Mouse (Mus musculus): ENCODE results near the gene Slc11a1. TPM values are rescaled to one million over a fixed set of nuclear protein-coding genes. Genes with fewer than 3 reads are reported as not detected.
"Not testable (repeated sequence)": the region's sequence is repeated elsewhere in the genome, so short reads cannot be mapped to it uniquely, and the experiment has no call there.

Gene Slc11a1
- total and polyA plus RNA-seq, 2 experiments, result 17.5 to 21.4 TPM

- Histone ChIP-seq H3K27me3 (ENCODE audit: control insufficient read depth, insufficient read depth, low read length) (no peaks in the 10 kb centered on the region), H3K79me2 (ENCODE audit: control insufficient read depth, insufficient read depth, low read length) (peaks cover 24% of the 10 kb centered on the region; the same call in 1 of the 2 replicates), H3K4me3 (ENCODE audit: insufficient read depth, low read depth, low read length) (no peak overlapping the region), H3K36me3 (ENCODE audit: control insufficient read depth, insufficient read depth, low read length) (no peaks in the 10 kb centered on the region), H3K9ac (ENCODE audit: low read depth, low read length) (no peak overlapping the region), H3K4me1 (ENCODE audit: control insufficient read depth, insufficient read depth, low read length) (peaks cover 55% of the 10 kb centered on the region), H3K27ac (replicated peaks; ENCODE audit: insufficient read depth, low read depth, low read length) (peak overlapping the region; percentile 69)
- 50% methylated on average over 9 of the region's 9 CpGs for WGBS
- DNase-seq (ENCODE audit: extremely low read depth, low read depth, low spot score), result no peak
- 0 out of 2 replicates have a peak, but pooled peaks have one; percentile 2 for TF ChIP-seq CTCF (IDR thresholded peaks at IDR 0.05; ENCODE audit: low read depth, low read length)
- no peak for TF ChIP-seq POLR2A (IDR thresholded peaks at IDR 0.05; ENCODE audit: extremely low read depth, insufficient read depth, low read length)
Measured at GRCm38 (mm10) chr1:74339917-74340316, 35.1 kb upstream of the Slc11a1 start.

GRCm38 (mm10) chr1:74340361-74340764, 34.6 kb upstream of the Slc11a1 start:
- Histone ChIP-seq H3K9ac (ENCODE audit: low read depth, low read length) (no peak overlapping the region), H3K27ac (replicated peaks; ENCODE audit: insufficient read depth, low read depth, low read length) (peak overlapping the region; percentile 69), H3K4me1 (ENCODE audit: control insufficient read depth, insufficient read depth, low read length) (peaks cover 53% of the 10 kb centered on the region), H3K79me2 (ENCODE audit: control insufficient read depth, insufficient read depth, low read length) (peaks cover 24% of the 10 kb centered on the region; the same call in 1 of the 2 replicates), H3K4me3 (ENCODE audit: insufficient read depth, low read depth, low read length) (no peak overlapping the region), H3K36me3 (ENCODE audit: control insufficient read depth, insufficient read depth, low read length) (no peaks in the 10 kb centered on the region), H3K27me3 (ENCODE audit: control insufficient read depth, insufficient read depth, low read length) (no peaks in the 10 kb centered on the region)
- peak; percentile 98 for DNase-seq (ENCODE audit: extremely low read depth, low read depth, low spot score)
- 21% methylated on average over 6 of the region's 6 CpGs for WGBS
- TF ChIP-seq CTCF (IDR thresholded peaks at IDR 0.05; ENCODE audit: low read depth, low read length) (peak; percentile 8; the same call in 1 of the 2 replicates), POLR2A (IDR thresholded peaks at IDR 0.05; ENCODE audit: extremely low read depth, insufficient read depth, low read length) (no peak)

GRCm38 (mm10) chr1:74340992-74341391, 34.0 kb upstream of the Slc11a1 start:
- not testable (repeated sequence) for H3K4me3 ChIP-seq (ENCODE audit: insufficient read depth, low read depth, low read length); H3K27ac ChIP-seq (replicated peaks; ENCODE audit: insufficient read depth, low read depth, low read length); H3K9ac ChIP-seq (ENCODE audit: low read depth, low read length); H3K36me3 ChIP-seq (ENCODE audit: control insufficient read depth, insufficient read depth, low read length); H3K27me3 ChIP-seq (ENCODE audit: control insufficient read depth, insufficient read depth, low read length); DNase-seq (ENCODE audit: extremely low read depth, low read depth, low spot score)
- Histone ChIP-seq H3K79me2 (ENCODE audit: control insufficient read depth, insufficient read depth, low read length) (peaks cover 24% of the 10 kb centered on the region; the same call in 1 of the 2 replicates), H3K4me1 (ENCODE audit: control insufficient read depth, insufficient read depth, low read length) (peaks cover 54% of the 10 kb centered on the region)
- WGBS, result 97% methylated on average over 4 of the region's 4 CpGs

GRCm38 (mm10) chr1:74341898-74342297, 33.1 kb upstream of the Slc11a1 start:
- 86% methylated on average over 7 of the region's 7 CpGs for WGBS
- peaks cover 49% of the 10 kb centered on the region for H3K4me1 ChIP-seq (ENCODE audit: control insufficient read depth, insufficient read depth, low read length)
- H3K27me3 ChIP-seq (ENCODE audit: control insufficient read depth, insufficient read depth, low read length), result no peaks in the 10 kb centered on the region

GRCm38 (mm10) chr1:74342308-74342707, 32.7 kb upstream of the Slc11a1 start:
- no peaks in the 10 kb centered on the region for H3K36me3 ChIP-seq (ENCODE audit: control insufficient read depth, insufficient read depth, low read length)
- H3K79me2 ChIP-seq (ENCODE audit: control insufficient read depth, insufficient read depth, low read length), result peaks cover 15% of the 10 kb centered on the region; the same call in 1 of the 2 replicates
- no peak overlapping the region for H3K4me3 ChIP-seq (ENCODE audit: insufficient read depth, low read depth, low read length)
- DNase-seq (ENCODE audit: extremely low read depth, low read depth, low spot score), result peak; percentile 33
- no peak for TF ChIP-seq CTCF (IDR thresholded peaks at IDR 0.05; ENCODE audit: low read depth, low read length)
- no peak for TF ChIP-seq POLR2A (IDR thresholded peaks at IDR 0.05; ENCODE audit: extremely low read depth, insufficient read depth, low read length)
- no peaks in the 10 kb centered on the region for H3K27me3 ChIP-seq (ENCODE audit: control insufficient read depth, insufficient read depth, low read length)
- peaks cover 45% of the 10 kb centered on the region for H3K4me1 ChIP-seq (ENCODE audit: control insufficient read depth, insufficient read depth, low read length)
- H3K27ac ChIP-seq (replicated peaks; ENCODE audit: insufficient read depth, low read depth, low read length), result no peak overlapping the region
- 37% methylated on average over 1 of the region's 1 CpGs for WGBS
- H3K9ac ChIP-seq (ENCODE audit: low read depth, low read length), result no peak overlapping the region

More at GRCm38 (mm10) chr1:74341898-74342297, 33.1 kb upstream of the Slc11a1 start:
- Histone ChIP-seq H3K9ac (ENCODE audit: low read depth, low read length) (no peak overlapping the region), H3K79me2 (ENCODE audit: control insufficient read depth, insufficient read depth, low read length) (peaks cover 19% of the 10 kb centered on the region; the same call in 1 of the 2 replicates), H3K27ac (replicated peaks; ENCODE audit: insufficient read depth, low read depth, low read length) (no peak overlapping the region), H3K4me3 (ENCODE audit: insufficient read depth, low read depth, low read length) (no peak overlapping the region), H3K36me3 (ENCODE audit: control insufficient read depth, insufficient read depth, low read length) (no peaks in the 10 kb centered on the region)
- TF ChIP-seq CTCF (IDR thresholded peaks at IDR 0.05; ENCODE audit: low read depth, low read length) (no peak), POLR2A (IDR thresholded peaks at IDR 0.05; ENCODE audit: extremely low read depth, insufficient read depth, low read length) (no peak)
- DNase-seq (ENCODE audit: extremely low read depth, low read depth, low spot score), result no peak

GRCm38 (mm10) chr1:74343161-74343560, 31.8 kb upstream of the Slc11a1 start:
- peak; percentile 52 for DNase-seq (ENCODE audit: extremely low read depth, low read depth, low spot score)
- Histone ChIP-seq H3K4me3 (ENCODE audit: insufficient read depth, low read depth, low read length) (no peak overlapping the region), H3K4me1 (ENCODE audit: control insufficient read depth, insufficient read depth, low read length) (peaks cover 38% of the 10 kb centered on the region), H3K79me2 (ENCODE audit: control insufficient read depth, insufficient read depth, low read length) (peaks cover 11% of the 10 kb centered on the region; the same call in 1 of the 2 replicates), H3K27me3 (ENCODE audit: control insufficient read depth, insufficient read depth, low read length) (no peaks in the 10 kb centered on the region), H3K36me3 (ENCODE audit: control insufficient read depth, insufficient read depth, low read length) (no peaks in the 10 kb centered on the region), H3K27ac (replicated peaks; ENCODE audit: insufficient read depth, low read depth, low read length) (peak overlapping the region; percentile 50), H3K9ac (ENCODE audit: low read depth, low read length) (no peak overlapping the region)
- WGBS, result 19% methylated on average over 5 of the region's 5 CpGs
- TF ChIP-seq CTCF (IDR thresholded peaks at IDR 0.05; ENCODE audit: low read depth, low read length), result no peak
- no peak for TF ChIP-seq POLR2A (IDR thresholded peaks at IDR 0.05; ENCODE audit: extremely low read depth, insufficient read depth, low read length)
